Mouse (Mus musculus) bone marrow macrophage, adult 2 months (primary cell): ENCODE measurements around the gene Jmjd8.

Experiments
- CTCF ChIP-seq: IDR thresholded peaks from 2 replicates; pipeline ENCODE4 v1.5.1; 2012; ENCODE audit warnings: low read depth, mild to moderate bottlenecking, low read length, moderate library complexity
- POLR2A ChIP-seq: IDR thresholded peaks from 2 replicates; pipeline ENCODE4 v1.6.1; 2012; ENCODE audit warnings: mild to moderate bottlenecking, low read depth, low read length, borderline replicate concordance

GRCm38 (mm10) chr17:25879261-25879660 lies 50.6 kb downstream of the Jmjd8 start:
- TF ChIP-seq POLR2A (no peak), CTCF (peak; percentile 58)
